Mouse (Mus musculus) spleen, adult 2 months (tissue): Measurements from ENCODE around the gene Calb2. TPM values are rescaled to one million over a fixed set of nuclear protein-coding genes. Genes with fewer than 3 reads are reported as not detected.

Source experiments
- DNase-seq, 2 experiments: peaks; one replicate each; pipeline versions ENCODE4 v3.0.0 to v3.0.0-alpha.2; 2012 to 2021; ENCODE audit warnings: low spot score in 2 of 2, low read depth in 1 of 2
- H3K27ac ChIP-seq: fragments of 200-500 bp; 2 replicates; pipeline ENCODE4 v1.5.1; 2012; ENCODE audit warnings: low read length, inconsistent platforms; ENCODE audit not compliant: insufficient read depth
- H3K27me3 ChIP-seq: fragments of 200-500 bp; 2 replicates; pipeline ENCODE4 v1.6.1; 2012; ENCODE audit warnings: mild to moderate bottlenecking, moderate library complexity, low read length, inconsistent platforms; ENCODE audit not compliant: control insufficient read depth, insufficient read depth
- H3K36me3 ChIP-seq: fragments of 200-500 bp; 2 replicates; pipeline ENCODE4 v1.6.1; 2012; ENCODE audit warnings: mild to moderate bottlenecking, low read length, inconsistent platforms; ENCODE audit not compliant: control insufficient read depth, insufficient read depth
- H3K4me1 ChIP-seq: fragments of 200-500 bp; 2 replicates; pipeline ENCODE4 v1.6.1; 2011; ENCODE audit warnings: inconsistent platforms; ENCODE audit not compliant: control insufficient read depth, insufficient read depth, insufficient read length
- H3K4me3 ChIP-seq: fragments of 200-500 bp; 2 replicates; pipeline ENCODE4 v1.5.1; 2011; ENCODE audit warnings: mild to moderate bottlenecking, inconsistent platforms; ENCODE audit not compliant: insufficient read depth, insufficient read length; ENCODE audit errors: extremely low read depth
- CTCF ChIP-seq: fragments of 200-500 bp; IDR thresholded peaks from 2 replicates; pipeline ENCODE4 v1.5.1; 2011; ENCODE audit warnings: mild to moderate bottlenecking, inconsistent platforms; ENCODE audit not compliant: insufficient read depth, insufficient read length, insufficient replicate concordance; ENCODE audit errors: extremely low read depth
- POLR2A ChIP-seq: fragments of 200-500 bp; IDR thresholded peaks from 2 replicates; pipeline ENCODE4 v1.6.1; 2011; ENCODE audit warnings: low read depth, low read length, inconsistent platforms
- WGBS: fragments of 180-500 bp; shearing (Covaris S2); methylation state at CpG from one replicate; pipeline ENCODE4 v1.1.7; 2018; 5-methylcytosine and 5-hydroxymethylcytosine counted together
- polyA plus RNA-seq: library from polyadenylated mRNA; depleted of rRNA; stranded (reverse); fragments of >200 nt; gene quantifications from 2 replicates; pipeline ENCODE4 v1.2.3, GENCODE M21; 2012

The Calb2 gene
- polyA plus RNA-seq, 1 experiment = not detected

GRCm38 (mm10) chr8:110188961-110189750 is 21.1 kb upstream of the Calb2 start:
- H3K4me3 ChIP-seq = no peak overlapping the region
- no peaks in the 10 kb centered on the region for H3K4me1 ChIP-seq
- no peak overlapping the region for H3K27ac ChIP-seq
- 35% methylated on average over 8 of the region's 8 CpGs for WGBS
- no peaks in the 10 kb centered on the region for H3K36me3 ChIP-seq
- TF ChIP-seq POLR2A (no peak), CTCF (no peak)
- H3K27me3 ChIP-seq = no peaks in the 10 kb centered on the region
- no peak for DNase-seq

GRCm38 (mm10) chr8:110185538-110185937 is 17.5 kb upstream of the Calb2 start:
- 84% methylated on average over 4 of the region's 4 CpGs for WGBS
- no peaks in the 10 kb centered on the region for H3K4me1 ChIP-seq
- no peak overlapping the region for H3K27ac ChIP-seq
- no peak for TF ChIP-seq POLR2A
- TF ChIP-seq CTCF = no peak
- no peaks in the 10 kb centered on the region for H3K36me3 ChIP-seq
- no peak for DNase-seq
- no peaks in the 10 kb centered on the region for H3K27me3 ChIP-seq
- no peak overlapping the region for H3K4me3 ChIP-seq

GRCm38 (mm10) chr8:110183748-110184147 is 15.7 kb upstream of the Calb2 start:
- Histone ChIP-seq H3K27ac (no peak overlapping the region), H3K4me1 (no peaks in the 10 kb centered on the region), H3K36me3 (no peaks in the 10 kb centered on the region), H3K4me3 (no peak overlapping the region), H3K27me3 (no peaks in the 10 kb centered on the region)
- TF ChIP-seq POLR2A (no peak), CTCF (no peak)
- 35% methylated on average over 11 of the region's 11 CpGs for WGBS
- DNase-seq = no peak

GRCm38 (mm10) chr8:110182735-110183367 is 14.8 kb upstream of the Calb2 start:
- no peaks in the 10 kb centered on the region for H3K27me3 ChIP-seq
- no peak for TF ChIP-seq CTCF
- TF ChIP-seq POLR2A = no peak
- no peaks in the 10 kb centered on the region for H3K36me3 ChIP-seq
- 88% methylated on average over 11 of the region's 11 CpGs for WGBS
- no peak overlapping the region for H3K4me3 ChIP-seq
- H3K4me1 ChIP-seq = no peaks in the 10 kb centered on the region
- DNase-seq = no peak
- no peak overlapping the region for H3K27ac ChIP-seq

- H3K27ac ChIP-seq = no peak overlapping the region
These were observed 9.5 kb upstream of the Calb2 start for GRCm38 (mm10) chr8:110177359-110178155.

GRCm38 (mm10) chr8:110174826-110175225 is 6.8 kb upstream of the Calb2 start:
- 88% methylated on average over 4 of the region's 4 CpGs for WGBS
- TF ChIP-seq POLR2A = no peak
- TF ChIP-seq CTCF = no peak
- DNase-seq = no peak
- H3K4me3 ChIP-seq = no peak overlapping the region
- H3K27ac ChIP-seq = no peak overlapping the region
- no peaks in the 10 kb centered on the region for H3K4me1 ChIP-seq
- peaks cover 2% of the 10 kb centered on the region; the same call in 1 of the 2 replicates for H3K27me3 ChIP-seq
- H3K36me3 ChIP-seq = no peaks in the 10 kb centered on the region

More at GRCm38 (mm10) chr8:110177359-110178155, 9.5 kb upstream of the Calb2 start:
- TF ChIP-seq POLR2A = no peak
- TF ChIP-seq CTCF = no peak
- no peaks in the 10 kb centered on the region for H3K36me3 ChIP-seq
- 17% methylated on average over 22 of the region's 22 CpGs for WGBS
- no peaks in the 10 kb centered on the region for H3K4me1 ChIP-seq
- DNase-seq = no peak
- H3K4me3 ChIP-seq = no peak overlapping the region
- peaks cover 2% of the 10 kb centered on the region; the same call in 1 of the 2 replicates for H3K27me3 ChIP-seq
